Mouse (Mus musculus) forebrain, embryonic 16.5 days (tissue): ENCODE measurements around the gene Synrg. TPM values are rescaled to one million over a fixed set of nuclear protein-coding genes. Genes with fewer than 3 reads are reported as not detected.

Experiments
- polyA plus RNA-seq: library from polyadenylated mRNA; unstranded; fragments of >200 nt; fragmentation: Nextera tagmentation; extraction: Ambion mirVana; gene quantifications from 2 replicates; pipeline ENCODE4 v1.2.1, GENCODE M21; 2015

The Synrg gene
- polyA plus RNA-seq, 1 experiment from 2014 or later: 34.9 TPM

Other genes starting within 250 kb of the Synrg start
- gene Wfdc21, start 217.5 kb upstream of the Synrg start, polyA plus RNA-seq: not detected in 2 replicates
- gene Heatr6, start 210.7 kb upstream of the Synrg start, polyA plus RNA-seq: 34.5 and 41.0 TPM in 2 replicates
- 0.16 TPM in 1 of 2 replicates, not detected in the other for gene Hnf1b, start 114.4 kb upstream of the Synrg start, polyA plus RNA-seq
- 28.7 and 29.9 TPM in 2 replicates for gene Ddx52, start 22.4 kb upstream of the Synrg start, polyA plus RNA-seq
- gene Dusp14, start 104.8 kb downstream of the Synrg start, polyA plus RNA-seq: 28.0 and 30.0 TPM in 2 replicates
- 40.1 and 40.2 TPM in 2 replicates for gene Tada2a, start 165.2 kb downstream of the Synrg start, polyA plus RNA-seq
- gene Acaca, start 165.2 kb downstream of the Synrg start, polyA plus RNA-seq: 28.9 and 29.0 TPM in 2 replicates
- not detected in 2 replicates for gene Gm11437, start 203.0 kb downstream of the Synrg start, polyA plus RNA-seq